Mouse (Mus musculus) frontal cortex, postnatal 25 days (tissue): ENCODE results near the gene Etfbkmt.
"Not testable (repeated sequence)": the region's sequence is repeated elsewhere in the genome, so short reads cannot be mapped to it uniquely, and the experiment has no call there.

Experiments
- DNase-seq, 2 experiments: peaks; one replicate each; pipeline ENCODE4 v3.0.0; 2022; ENCODE audit warnings: low spot score in 2 of 2

Etfbkmt gene

GRCm38 (mm10) chr6:149187371-149187770 lies 47.7 kb downstream of the Etfbkmt start:
- DNase-seq, result no peak

DNA sequence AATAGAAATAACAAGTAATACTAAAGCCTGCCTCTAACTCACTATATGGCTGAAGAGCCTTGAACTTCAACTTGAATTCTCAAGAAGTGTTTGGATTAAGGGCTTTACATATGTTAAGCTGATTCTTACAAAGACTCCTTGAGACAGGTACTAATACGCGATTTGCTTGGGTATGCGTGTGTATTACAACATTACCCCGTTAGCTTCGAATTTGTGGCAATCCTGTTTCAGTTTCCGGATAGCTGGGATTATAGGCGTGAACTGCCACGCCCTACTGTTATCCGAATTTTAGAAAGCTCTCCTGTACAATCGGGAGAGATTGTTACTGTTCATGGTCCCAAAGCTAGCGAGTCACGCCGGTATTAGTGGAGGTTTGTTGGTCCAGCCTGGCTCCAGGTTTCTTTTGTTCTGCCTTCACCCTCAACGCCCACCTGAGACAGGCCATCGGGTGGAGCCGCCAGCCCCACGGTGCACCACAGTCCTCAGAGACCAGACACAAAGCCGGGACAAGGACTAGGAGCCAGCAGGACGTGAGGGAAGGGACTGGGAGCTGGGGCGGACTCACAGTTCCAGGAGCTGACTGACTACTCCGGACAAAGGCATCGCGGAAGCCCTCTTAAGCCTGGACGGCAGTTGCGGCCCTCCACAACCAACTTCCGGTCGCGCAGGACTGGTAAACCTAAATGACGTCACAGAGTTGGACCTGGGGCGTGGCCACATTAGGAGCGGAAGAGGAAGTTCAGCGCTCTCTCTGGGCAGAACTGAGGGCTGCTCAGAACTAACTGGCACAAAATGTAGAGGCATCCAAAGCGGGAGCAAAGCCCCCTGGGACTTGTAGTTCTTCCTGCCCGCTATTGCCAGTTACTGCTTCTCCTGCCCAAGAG lies 48.6 kb downstream of the Etfbkmt start, which contains the start of gene Amn1:
Amn1 (minus strand) TSS at position 672 of the 884 bp plus-strand sequence.
- peak; percentile 82 to 89 for DNase-seq

GRCm38 (mm10) chr6:149188925-149189257 lies 49.2 kb downstream of the Etfbkmt start:
- no peak for DNase-seq

DNA sequence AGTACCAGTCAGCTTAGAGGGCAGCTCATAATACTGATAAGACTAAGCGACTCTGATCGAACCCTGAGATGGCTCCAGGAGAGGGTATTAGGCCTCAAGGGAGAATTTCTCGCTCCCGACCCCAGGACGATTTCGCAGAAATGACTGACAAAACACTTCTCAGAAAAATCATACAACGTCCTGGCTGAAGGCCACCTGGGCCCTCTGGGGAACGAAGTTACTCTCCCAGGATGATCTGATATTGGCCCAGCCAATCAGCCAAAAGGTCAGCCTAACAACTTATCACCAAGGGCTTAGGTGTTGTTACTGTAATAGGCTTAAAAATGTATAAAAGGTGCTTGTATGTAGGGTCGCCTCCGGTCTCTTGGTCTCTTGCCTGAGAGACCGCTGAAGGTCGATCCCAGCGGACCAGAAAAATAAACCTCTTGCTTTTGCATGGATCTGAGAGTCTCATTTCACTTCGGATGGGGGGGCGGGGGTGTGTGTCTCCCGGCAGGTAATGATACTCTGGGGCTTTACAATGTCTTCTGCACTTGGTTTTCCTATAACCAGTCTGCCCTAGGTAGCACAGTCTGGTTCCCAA lies 49.8 kb downstream of the Etfbkmt start:
- DNase-seq, result no peak

GRCm38 (mm10) chr6:149191951-149192350 lies 52.3 kb downstream of the Etfbkmt start:
- not testable (repeated sequence) for DNase-seq

DNA sequence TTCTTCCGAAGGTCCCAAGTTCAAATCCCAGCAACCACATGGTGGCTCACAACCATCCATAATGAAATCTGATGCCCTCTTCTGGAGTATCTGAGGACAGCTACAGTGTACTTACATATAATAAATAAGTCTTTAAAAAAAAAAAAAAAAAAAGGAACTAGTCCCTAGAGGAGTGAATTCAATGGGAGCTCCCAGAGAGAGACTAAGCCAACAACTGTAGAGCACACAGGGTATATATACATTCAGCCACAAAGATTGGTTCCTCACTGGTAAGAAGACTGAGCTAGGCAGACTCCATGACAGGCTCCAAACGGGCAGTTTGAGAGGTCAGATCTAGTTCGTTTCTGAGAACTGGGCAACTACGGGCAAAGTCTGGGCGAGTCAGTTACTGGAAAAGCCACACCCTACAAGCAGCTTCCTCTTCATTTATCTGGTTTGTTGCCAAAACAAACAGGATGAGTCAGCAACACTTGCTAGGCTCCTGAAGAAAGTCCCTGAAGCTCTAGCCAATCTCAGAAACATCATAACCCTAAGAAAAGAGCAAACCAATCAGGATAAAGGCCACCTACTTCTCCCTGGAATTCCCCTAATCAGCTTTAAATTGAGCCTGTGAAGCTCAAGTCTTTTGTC lies 53.7 kb downstream of the Etfbkmt start:
- DNase-seq, result no peak

- no peak for DNase-seq
Observed at GRCm38 (mm10) chr6:149197116-149197515, 57.5 kb downstream of the Etfbkmt start.

DNA sequence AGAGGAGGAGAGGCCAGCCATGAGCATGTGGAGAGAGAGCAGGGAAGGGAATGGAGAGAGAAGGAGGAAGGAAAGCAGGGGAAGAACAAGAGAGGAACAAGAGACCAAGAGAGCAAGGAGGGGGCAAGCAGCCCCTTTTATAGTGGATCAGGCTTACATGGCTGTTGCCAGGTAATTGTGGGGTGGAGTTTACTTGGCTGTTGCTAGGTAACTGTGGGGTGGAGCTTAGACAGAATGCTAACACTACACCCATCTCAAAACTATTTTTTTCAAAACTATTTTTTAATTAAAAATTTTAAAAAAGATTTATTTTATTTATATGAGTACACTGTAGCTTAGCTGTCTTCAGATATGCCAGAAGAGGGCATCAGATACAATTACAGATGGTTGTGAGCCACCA lies 58.9 kb downstream of the Etfbkmt start:
- no peak for DNase-seq
